Mouse (Mus musculus) mature B cell (primary cell): ENCODE results near the gene E2f2.

Source experiments
- in situ Hi-C: fragments of 300-500 bp; cut with MboI; formaldehyde crosslinking; loops from 2 replicates; pipeline ENCODE4 v1.14.3; 2019

Gene E2f2

GRCm38 (mm10) chr4:136144927-136145292 is 27.3 kb upstream of the E2f2 start:
- in situ Hi-C loops, result no loop called here

GRCm38 (mm10) chr4:136145362-136145885 is 26.8 kb upstream of the E2f2 start:
- in situ Hi-C loops, result no loop called here

GRCm38 (mm10) chr4:136145991-136146711 is 26.0 kb upstream of the E2f2 start:
- in situ Hi-C loops, result no loop called here

GRCm38 (mm10) chr4:136146712-136147154 is 25.5 kb upstream of the E2f2 start:
- in situ Hi-C loops, result no loop called here

- in situ Hi-C loops, result no loop called here
Measured at GRCm38 (mm10) chr4:136147436-136148135, 24.6 kb upstream of the E2f2 start.

GRCm38 (mm10) chr4:136148342-136149044 is 23.7 kb upstream of the E2f2 start:
- in situ Hi-C loops, result no loop called here

- in situ Hi-C loops, result no loop called here
Measured at GRCm38 (mm10) chr4:136149045-136149379, 23.2 kb upstream of the E2f2 start.

- in situ Hi-C loops, result loop anchor here (5.0 kb wide), 1 partner anchor 77 kb away; no protein-coding TSS in a partner anchor
Measured at GRCm38 (mm10) chr4:136149734-136150133, 22.5 kb upstream of the E2f2 start.

GRCm38 (mm10) chr4:136150596-136150995 is 21.6 kb upstream of the E2f2 start:
- in situ Hi-C loops, result loop anchor here (5.0 kb wide), 1 partner anchor 78 kb away; no protein-coding TSS in a partner anchor

GRCm38 (mm10) chr4:136152821-136153220 is 19.4 kb upstream of the E2f2 start:
- in situ Hi-C loops, result loop anchor here (5.0 kb wide), 1 partner anchor 81 kb away; no protein-coding TSS in a partner anchor

- in situ Hi-C loops, result loop anchor here (5.0 kb wide), 1 partner anchor 82 kb away; no protein-coding TSS in a partner anchor
Measured at GRCm38 (mm10) chr4:136154462-136154861, 17.7 kb upstream of the E2f2 start.

- in situ Hi-C loops, result no loop called here
Measured at GRCm38 (mm10) chr4:136158498-136158897, 13.7 kb upstream of the E2f2 start.

- in situ Hi-C loops, result loop anchor here (5.0 kb wide), 1 partner anchor 37 kb away; no protein-coding TSS in a partner anchor
Measured at GRCm38 (mm10) chr4:136159802-136160397, 12.3 kb upstream of the E2f2 start.

- in situ Hi-C loops, result loop anchor here (5.0 kb wide), 1 partner anchor 34 kb away; no protein-coding TSS in a partner anchor
Measured at GRCm38 (mm10) chr4:136163448-136163847, 8.7 kb upstream of the E2f2 start.

GRCm38 (mm10) chr4:136164981-136165380 is 7.2 kb upstream of the E2f2 start:
- in situ Hi-C loops, result loop anchor here (5.0 kb wide), 1 partner anchor 32 kb away; no protein-coding TSS in a partner anchor

GRCm38 (mm10) chr4:136167701-136168100 is 4.5 kb upstream of the E2f2 start:
- in situ Hi-C loops, result no loop called here

- in situ Hi-C loops, result no loop called here
Measured at GRCm38 (mm10) chr4:136170401-136170800, 1.8 kb upstream of the E2f2 start.

- in situ Hi-C loops, result no loop called here
Measured at GRCm38 (mm10) chr4:136171455-136171854, 739 bp upstream of the E2f2 start.

- in situ Hi-C loops, result no loop called here
Measured at GRCm38 (mm10) chr4:136172542-136173209, 482 bp downstream of the E2f2 start.

GRCm38 (mm10) chr4:136173210-136173715 is 1.1 kb downstream of the E2f2 start:
- in situ Hi-C loops, result no loop called here
